Mouse (Mus musculus) hindbrain, embryonic 10.5 days (tissue): ENCODE data around the gene Gkap1. TPM values are rescaled to one million over a fixed set of nuclear protein-coding genes. Genes with fewer than 3 reads are reported as not detected.

Experiments
- DNase-seq: peaks from one replicate; pipeline ENCODE4 v3.0.0-alpha.2; 2017; ENCODE audit warnings: low spot score
- H3K27ac ChIP-seq: fragments of 300-500 bp; sonication (generic); 2 replicates; pipeline ENCODE4 v1.5.1; 2016; ENCODE audit warnings: mild to moderate bottlenecking, moderate library complexity
- H3K27me3 ChIP-seq: fragments of 300-500 bp; sonication (generic); 2 replicates; pipeline ENCODE4 v1.6.1; 2016; ENCODE audit warnings: mild to moderate bottlenecking; ENCODE audit not compliant: poor library complexity, insufficient read depth, severe bottlenecking
- H3K36me3 ChIP-seq: fragments of 300-500 bp; sonication (generic); 2 replicates; pipeline ENCODE4 v1.6.1; 2016; ENCODE audit warnings: mild to moderate bottlenecking, moderate library complexity
- H3K4me1 ChIP-seq: fragments of 300-500 bp; sonication (generic); replicated peaks from 2 replicates; pipeline ENCODE4 v1.6.1; 2016; ENCODE audit warnings: mild to moderate bottlenecking
- H3K4me3 ChIP-seq: fragments of 300-500 bp; sonication (generic); 2 replicates; pipeline ENCODE4 v1.5.1; 2016; ENCODE audit warnings: mild to moderate bottlenecking, moderate library complexity
- H3K9me3 ChIP-seq: fragments of 300-500 bp; sonication (generic); 2 replicates; pipeline ENCODE4 v1.6.1; 2016; ENCODE audit warnings: mild to moderate bottlenecking, moderate library complexity
- WGBS: fragments of 180-500 bp; shearing (Covaris S2); methylation state at CpG from one replicate; pipeline ENCODE4 v1.1.7; 2016; 5-methylcytosine and 5-hydroxymethylcytosine counted together
- polyA plus RNA-seq: library from polyadenylated mRNA; unstranded; fragments of >200 nt; fragmentation: Nextera tagmentation; extraction: Ambion mirVana; gene quantifications from 2 replicates; pipeline ENCODE4 v1.2.1, GENCODE M21; 2016

The Gkap1 gene
- polyA plus RNA-seq, 1 experiment from 2014 or later, result 23.2 TPM

GRCm38 (mm10) chr13:58189473-58189872 is 86.0 kb downstream of the Gkap1 start:
- no peak for DNase-seq
- H3K4me3 ChIP-seq, result no peak overlapping the region
- peaks cover 80% of the 10 kb centered on the region for H3K36me3 ChIP-seq
- no peaks in the 10 kb centered on the region for H3K4me1 ChIP-seq
- no peak overlapping the region for H3K27ac ChIP-seq
- no peaks in the 10 kb centered on the region for H3K27me3 ChIP-seq
- WGBS, result 88% methylated on average over 5 of the region's 5 CpGs
- H3K9me3 ChIP-seq, result no peaks in the 10 kb centered on the region

- Histone ChIP-seq H3K9me3 (no peaks in the 10 kb centered on the region), H3K4me3 (no peak overlapping the region), H3K36me3 (peaks cover 74% of the 10 kb centered on the region), H3K27me3 (no peaks in the 10 kb centered on the region), H3K4me1 (no peaks in the 10 kb centered on the region), H3K27ac (no peak overlapping the region)
- 65% methylated on average over 4 of the region's 4 CpGs for WGBS
- peak; percentile 81 for DNase-seq
Measured at GRCm38 (mm10) chr13:58188412-58188811, 87.1 kb downstream of the Gkap1 start.

GRCm38 (mm10) chr13:58187751-58188150 is 87.7 kb downstream of the Gkap1 start:
- no peaks in the 10 kb centered on the region for H3K9me3 ChIP-seq

GRCm38 (mm10) chr13:58186281-58186680 is 89.2 kb downstream of the Gkap1 start:
- DNase-seq, result no peak
- H3K27ac ChIP-seq, result no peak overlapping the region
- peaks cover 73% of the 10 kb centered on the region for H3K36me3 ChIP-seq
- H3K27me3 ChIP-seq, result no peaks in the 10 kb centered on the region
- no peaks in the 10 kb centered on the region for H3K9me3 ChIP-seq
- H3K4me1 ChIP-seq, result no peaks in the 10 kb centered on the region
- 90% methylated on average over 8 of the region's 8 CpGs for WGBS
- H3K4me3 ChIP-seq, result no peak overlapping the region

More at GRCm38 (mm10) chr13:58187751-58188150, 87.7 kb downstream of the Gkap1 start:
- Histone ChIP-seq H3K36me3 (peaks cover 74% of the 10 kb centered on the region), H3K4me1 (no peaks in the 10 kb centered on the region), H3K27ac (no peak overlapping the region), H3K27me3 (no peaks in the 10 kb centered on the region), H3K4me3 (no peak overlapping the region)
- no peak for DNase-seq
- 91% methylated on average over 3 of the region's 3 CpGs for WGBS

- Histone ChIP-seq H3K4me3 (no peak overlapping the region), H3K36me3 (peaks cover 75% of the 10 kb centered on the region), H3K27ac (no peak overlapping the region), H3K27me3 (no peaks in the 10 kb centered on the region), H3K9me3 (no peaks in the 10 kb centered on the region), H3K4me1 (no peaks in the 10 kb centered on the region)
- 93% methylated on average over 3 of the region's 3 CpGs for WGBS
- DNase-seq, result no peak
Measured at GRCm38 (mm10) chr13:58184111-58184510, 91.4 kb downstream of the Gkap1 start.

Other genes with a start within 250 kb of the Gkap1 start
- gene Klhl3, start 162.1 kb downstream of the Gkap1 start, polyA plus RNA-seq, result 1.9 and 3.4 TPM in 2 replicates
- 41.4 and 46.1 TPM in 2 replicates for gene Hnrnpa0, start 147.1 kb downstream of the Gkap1 start, polyA plus RNA-seq
- 57.1 and 66.7 TPM in 2 replicates for gene Idnk, start 118.0 kb downstream of the Gkap1 start, polyA plus RNA-seq
- 134 and 142 TPM in 2 replicates for gene Ubqln1, start 60.0 kb downstream of the Gkap1 start, polyA plus RNA-seq
- gene Kif27, start 83.4 kb upstream of the Gkap1 start, polyA plus RNA-seq, result 0.72 and 1.5 TPM in 2 replicates
- gene 2210016F16Rik, start 109.5 kb upstream of the Gkap1 start, polyA plus RNA-seq, result 30.4 and 30.5 TPM in 2 replicates
- 24.1 and 28.2 TPM in 2 replicates for gene Rmi1, start 126.5 kb upstream of the Gkap1 start, polyA plus RNA-seq
- 1,809 and 2,099 TPM in 2 replicates for gene Hnrnpk, start 127.6 kb upstream of the Gkap1 start, polyA plus RNA-seq